10 mouse cellular contexts compared by ENCODE assay signal in genomic region chrX:103744171-103745039, GRCm38 (mm10).
DNase-seq lines count a peak whose midpoint lies in the region; ATAC-seq lines count a peak whose summit lies in the region.
"Had no signal": no experiment of that assay in that cellular context is flagged by ENCODE, and none has a peak within 500 bp of the region (broad histone marks: within the 10 kb centered on the region; RNA-seq: fewer than 3 reads in every experiment).

No protein-coding gene starts in this region.

- H3K27me3 ChIP-seq in embryonic facial prominence, embryonic 10.5 days (replicated peaks; ENCODE audit: low read depth, poor library complexity, severe bottlenecking), result peaks cover 86% of the 10 kb centered on the region
- H3K27me3 ChIP-seq in hindbrain, embryonic 11.5 days (ENCODE audit: control insufficient read depth, insufficient read depth, low read length), result peaks cover 40% of the 10 kb centered on the region

- H3K4me3 ChIP-seq in embryonic facial prominence, embryonic 10.5 days, result no peak overlapping the region
- H3K4me3 ChIP-seq in hindbrain, embryonic 11.5 days (ENCODE audit: low read depth, low read length), result no peak overlapping the region
- H3K4me3 ChIP-seq: erythroblast, embryonic 14.5 days; lung, embryonic 15.5 days had no signal

- no peak overlapping the region for H3K9ac ChIP-seq in hindbrain, embryonic 11.5 days (ENCODE audit: low read depth, low read length)
- H3K9ac ChIP-seq: lung, embryonic 15.5 days had no signal

- no peaks in the 10 kb centered on the region for H3K9me3 ChIP-seq in embryonic facial prominence, embryonic 10.5 days
- no peaks in the 10 kb centered on the region for H3K9me3 ChIP-seq in hindbrain, embryonic 11.5 days (ENCODE audit: control insufficient read depth, low read length)
- H3K9me3 ChIP-seq: lung, embryonic 15.5 days had no signal

- peak overlapping the region; percentile 44 for H3K27ac ChIP-seq in embryonic facial prominence, embryonic 10.5 days (replicated peaks)
- H3K27ac ChIP-seq in hindbrain, embryonic 11.5 days (ENCODE audit: low read depth, low read length), result peak overlapping the region; percentile 54; the same call in 1 of the 2 replicates
- H3K27ac ChIP-seq: lung, embryonic 15.5 days had no signal

- H3K4me2 ChIP-seq in hindbrain, embryonic 11.5 days (replicated peaks; ENCODE audit: low read depth, low read length), result no peak overlapping the region
- H3K4me2 ChIP-seq: lung, embryonic 15.5 days had no signal

- DNase-seq in embryonic facial prominence, embryonic 10.5 days (ENCODE audit: low spot score), result peak; percentile 76
- peak; percentile 73 for DNase-seq in hindbrain, embryonic 11.5 days (ENCODE audit: low spot score)
- peak; percentile 47 to 50 for DNase-seq in left cerebral cortex, postnatal 36 days (ENCODE audit: low spot score in 2 of 2)
- peak; percentile 81 for DNase-seq in retina, postnatal 1 day
- DNase-seq in cerebellum, adult 8-10 months, result no peak
- no peak for DNase-seq in urinary bladder, postnatal 10 days (ENCODE audit: low spot score)
- no peak for DNase-seq in heart, postnatal 14 days
- DNase-seq in kidney, postnatal 4 days, result no peak

- ATAC-seq in hindbrain, embryonic 11.5 days (ENCODE audit: low FRiP score), result peak; percentile 97

- intact Hi-C loops in left cerebral cortex, postnatal 36 days (cut with DNase I), result no loop called here
- intact Hi-C loops in heart, postnatal 14 days (cut with DNase I), result no loop called here

- no peaks in the 10 kb centered on the region for H3K36me3 ChIP-seq in embryonic facial prominence, embryonic 10.5 days (replicated peaks)
- no peaks in the 10 kb centered on the region for H3K36me3 ChIP-seq in hindbrain, embryonic 11.5 days (ENCODE audit: control insufficient read depth, insufficient read depth, low read length)
- H3K36me3 ChIP-seq: lung, embryonic 15.5 days had no signal

- 39% methylated on average over 7 of the region's 7 CpGs for WGBS in embryonic facial prominence, embryonic 10.5 days
- WGBS in hindbrain, embryonic 11.5 days, result 26% methylated on average over 7 of the region's 7 CpGs

- H3K4me1 ChIP-seq in embryonic facial prominence, embryonic 10.5 days, result peaks cover 15% of the 10 kb centered on the region
- H3K4me1 ChIP-seq in hindbrain, embryonic 11.5 days (replicated peaks; ENCODE audit: control insufficient read depth, insufficient read depth, low read length), result no peaks in the 10 kb centered on the region
- H3K4me1 ChIP-seq: lung, embryonic 15.5 days had no signal

Comparison
In these comparisons a context has a peak if more than half of its experiments do, and no peak if none do; other contexts are left out.
1. DNase-seq: peak in embryonic facial prominence, embryonic 10.5 days (single experiment), hindbrain, embryonic 11.5 days (single experiment), left cerebral cortex, postnatal 36 days (2 of 2) and retina, postnatal 1 day (single experiment); none in cerebellum, adult 8-10 months (single experiment), urinary bladder, postnatal 10 days (single experiment), heart, postnatal 14 days (0 of 2) and kidney, postnatal 4 days (0 of 2).